Mouse (Mus musculus): ENCODE results near the gene Mtnr1b. TPM values are rescaled to one million over a fixed set of nuclear protein-coding genes. Genes with fewer than 3 reads are reported as not detected.
"Not testable (repeated sequence)": the region's sequence is repeated elsewhere in the genome, so short reads cannot be mapped to it uniquely, and the experiment has no call there.

The Mtnr1b gene
- polyA plus RNA-seq, 1 experiment: not detected

- 36% methylated on average over 5 of the region's 5 CpGs for WGBS
- Histone ChIP-seq H3K27ac (ENCODE audit: insufficient read depth, low read depth, low read length) (peak overlapping the region; percentile 62; the same call in 1 of the 2 replicates), H3K4me1 (ENCODE audit: control insufficient read depth, insufficient read depth, low read length) (peaks cover 3% of the 10 kb centered on the region), H3K4me3 (ENCODE audit: insufficient read depth, low read depth, low read length) (no peak overlapping the region)
- TF ChIP-seq CTCF (IDR thresholded peaks at IDR 0.05; ENCODE audit: insufficient read depth, low read depth, low read length) (no peak), POLR2A (IDR thresholded peaks at IDR 0.05; ENCODE audit: insufficient read depth, low read depth, low read length) (no peak)
Measured at GRCm38 (mm10) chr9:15886756-15887155, 12.4 kb upstream of the Mtnr1b start.

- Histone ChIP-seq H3K27ac (ENCODE audit: insufficient read depth, low read depth, low read length) (no peak overlapping the region), H3K4me3 (ENCODE audit: insufficient read depth, low read depth, low read length) (no peak overlapping the region), H3K4me1 (ENCODE audit: control insufficient read depth, insufficient read depth, low read length) (no peaks in the 10 kb centered on the region)
- no peak for TF ChIP-seq POLR2A (IDR thresholded peaks at IDR 0.05; ENCODE audit: insufficient read depth, low read depth, low read length)
- no peak for TF ChIP-seq CTCF (IDR thresholded peaks at IDR 0.05; ENCODE audit: insufficient read depth, low read depth, low read length)
Measured at GRCm38 (mm10) chr9:15880754-15881153, 6.4 kb upstream of the Mtnr1b start.

- TF ChIP-seq CTCF (IDR thresholded peaks at IDR 0.05; ENCODE audit: insufficient read depth, low read depth, low read length) (no peak), POLR2A (IDR thresholded peaks at IDR 0.05; ENCODE audit: insufficient read depth, low read depth, low read length) (no peak)
- 12% methylated on average over 3 of the region's 3 CpGs for WGBS
- Histone ChIP-seq H3K27ac (ENCODE audit: insufficient read depth, low read depth, low read length) (no peak overlapping the region), H3K4me1 (ENCODE audit: control insufficient read depth, insufficient read depth, low read length) (no peaks in the 10 kb centered on the region), H3K4me3 (ENCODE audit: insufficient read depth, low read depth, low read length) (no peak overlapping the region)
Measured at GRCm38 (mm10) chr9:15880160-15880603, 5.8 kb upstream of the Mtnr1b start.

- WGBS: 87% methylated on average over 4 of the region's 4 CpGs
- H3K4me3 ChIP-seq (ENCODE audit: insufficient read depth, low read depth, low read length): no peak overlapping the region
- no peak overlapping the region for H3K27ac ChIP-seq (ENCODE audit: insufficient read depth, low read depth, low read length)
- peaks cover 4% of the 10 kb centered on the region; the same call in 1 of the 2 replicates for H3K4me1 ChIP-seq (ENCODE audit: control insufficient read depth, insufficient read depth, low read length)
- TF ChIP-seq CTCF (IDR thresholded peaks at IDR 0.05; ENCODE audit: insufficient read depth, low read depth, low read length) (no peak), POLR2A (IDR thresholded peaks at IDR 0.05; ENCODE audit: insufficient read depth, low read depth, low read length) (no peak)
Measured at GRCm38 (mm10) chr9:15870013-15870412, 4.3 kb downstream of the Mtnr1b start.

- no peak overlapping the region for H3K27ac ChIP-seq (ENCODE audit: insufficient read depth, low read depth, low read length)
- 54% methylated on average over 4 of the region's 4 CpGs for WGBS
- TF ChIP-seq POLR2A (IDR thresholded peaks at IDR 0.05; ENCODE audit: insufficient read depth, low read depth, low read length) (no peak), CTCF (IDR thresholded peaks at IDR 0.05; ENCODE audit: insufficient read depth, low read depth, low read length) (no peak)
- no peak overlapping the region for H3K4me3 ChIP-seq (ENCODE audit: insufficient read depth, low read depth, low read length)
- peaks cover 4% of the 10 kb centered on the region; the same call in 1 of the 2 replicates for H3K4me1 ChIP-seq (ENCODE audit: control insufficient read depth, insufficient read depth, low read length)
Measured at GRCm38 (mm10) chr9:15869456-15869855, 4.9 kb downstream of the Mtnr1b start.

GRCm38 (mm10) chr9:15866280-15867072, 7.9 kb downstream of the Mtnr1b start:
- no peak for TF ChIP-seq POLR2A (IDR thresholded peaks at IDR 0.05; ENCODE audit: insufficient read depth, low read depth, low read length)
- TF ChIP-seq CTCF (IDR thresholded peaks at IDR 0.05; ENCODE audit: insufficient read depth, low read depth, low read length): no peak
- Histone ChIP-seq H3K4me1 (ENCODE audit: control insufficient read depth, insufficient read depth, low read length) (peaks cover 4% of the 10 kb centered on the region; the same call in 1 of the 2 replicates), H3K4me3 (ENCODE audit: insufficient read depth, low read depth, low read length) (no peak overlapping the region), H3K27ac (ENCODE audit: insufficient read depth, low read depth, low read length) (no peak overlapping the region)
- 59% methylated on average over 10 of the region's 10 CpGs for WGBS

- 74% methylated on average over 5 of the region's 5 CpGs for WGBS
- Histone ChIP-seq H3K4me3 (ENCODE audit: insufficient read depth, low read depth, low read length) (no peak overlapping the region), H3K27ac (ENCODE audit: insufficient read depth, low read depth, low read length) (no peak overlapping the region), H3K4me1 (ENCODE audit: control insufficient read depth, insufficient read depth, low read length) (peaks cover 4% of the 10 kb centered on the region; the same call in 1 of the 2 replicates)
- TF ChIP-seq CTCF (IDR thresholded peaks at IDR 0.05; ENCODE audit: insufficient read depth, low read depth, low read length) (no peak), POLR2A (IDR thresholded peaks at IDR 0.05; ENCODE audit: insufficient read depth, low read depth, low read length) (no peak)
Measured at GRCm38 (mm10) chr9:15861402-15861801, 13.0 kb downstream of the Mtnr1b start.

GRCm38 (mm10) chr9:15850749-15851148, 23.6 kb downstream of the Mtnr1b start:
- no peak for TF ChIP-seq CTCF (IDR thresholded peaks at IDR 0.05; ENCODE audit: insufficient read depth, low read depth, low read length)
- TF ChIP-seq POLR2A (IDR thresholded peaks at IDR 0.05; ENCODE audit: insufficient read depth, low read depth, low read length): no peak
- H3K4me3 ChIP-seq (ENCODE audit: insufficient read depth, low read depth, low read length): no peak overlapping the region
- H3K4me1 ChIP-seq (ENCODE audit: control insufficient read depth, insufficient read depth, low read length): no peaks in the 10 kb centered on the region
- H3K27ac ChIP-seq (ENCODE audit: insufficient read depth, low read depth, low read length): no peak overlapping the region

- no peak overlapping the region for H3K4me3 ChIP-seq (ENCODE audit: insufficient read depth, low read depth, low read length)
Measured at GRCm38 (mm10) chr9:15845390-15845789, 29.0 kb downstream of the Mtnr1b start.

GRCm38 (mm10) chr9:15844936-15845335, 29.4 kb downstream of the Mtnr1b start:
- H3K27ac ChIP-seq (ENCODE audit: insufficient read depth, low read depth, low read length); H3K4me3 ChIP-seq (ENCODE audit: insufficient read depth, low read depth, low read length); H3K4me1 ChIP-seq (ENCODE audit: control insufficient read depth, insufficient read depth, low read length): not testable (repeated sequence)
- 82% methylated on average over 4 of the region's 4 CpGs for WGBS

More at GRCm38 (mm10) chr9:15845390-15845789, 29.0 kb downstream of the Mtnr1b start:
- Histone ChIP-seq H3K27ac (ENCODE audit: insufficient read depth, low read depth, low read length) (no peak overlapping the region), H3K4me1 (ENCODE audit: control insufficient read depth, insufficient read depth, low read length) (no peaks in the 10 kb centered on the region)
- 90% methylated on average over 8 of the region's 8 CpGs for WGBS
- TF ChIP-seq POLR2A (IDR thresholded peaks at IDR 0.05; ENCODE audit: insufficient read depth, low read depth, low read length) (no peak), CTCF (IDR thresholded peaks at IDR 0.05; ENCODE audit: insufficient read depth, low read depth, low read length) (no peak)
